Mouse (Mus musculus) embryo, embryonic 11.5 days (tissue): ENCODE results near the gene Lin9.
"Not testable (repeated sequence)": the region's sequence is repeated elsewhere in the genome, so short reads cannot be mapped to it uniquely, and the experiment has no call there.

Experiments
- DNase-seq: peaks from one replicate; pipeline ENCODE4 v3.0.0-alpha.2; 2012; ENCODE audit warnings: low read depth, low spot score

Gene Lin9

DNA sequence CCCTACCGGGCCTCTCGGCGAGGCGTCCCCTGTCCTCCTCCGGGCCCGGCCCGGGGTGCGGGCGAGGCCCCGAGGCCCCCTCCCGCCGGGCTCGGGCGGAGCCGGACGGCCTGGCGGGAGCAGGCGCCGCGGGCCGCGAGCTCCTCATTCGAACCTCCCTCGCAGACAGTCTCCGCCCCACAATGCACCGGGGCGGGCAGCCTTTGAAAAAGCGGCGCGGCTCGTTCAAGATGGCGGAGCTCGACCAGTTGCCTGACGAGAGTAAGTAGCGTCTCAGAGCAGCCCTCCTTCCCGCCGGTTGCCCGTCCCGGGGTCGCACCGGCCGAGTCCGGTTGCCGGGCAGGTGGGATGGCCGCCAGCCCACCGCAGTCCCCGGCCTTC is at the start of gene Lin9:
Gene Lin9, plus strand, starts transcription at position 14 of the 381 bp plus-strand sequence.
- peak; percentile 90 for DNase-seq

DNA sequence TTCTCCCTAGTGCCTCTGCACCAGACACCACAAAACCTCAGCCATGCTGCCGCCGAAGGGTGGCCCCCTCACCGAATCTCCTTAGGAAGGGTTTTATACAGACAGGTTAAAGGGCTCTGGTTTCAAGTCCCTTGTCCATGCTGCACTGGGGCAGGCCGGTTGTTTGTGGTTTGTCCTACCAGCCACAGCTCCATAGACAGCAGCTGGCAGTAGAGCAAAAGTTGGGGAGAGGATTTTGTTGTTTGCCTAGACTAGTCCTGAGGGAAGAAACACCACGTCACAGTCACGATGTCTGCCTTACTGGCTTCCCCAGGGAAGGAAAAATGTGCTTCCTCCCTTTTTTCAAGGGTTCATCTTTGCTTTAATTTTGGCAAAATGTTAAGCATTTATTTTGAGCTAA is 40.4 kb upstream of the Lin9 start:
- DNase-seq = no peak

DNA sequence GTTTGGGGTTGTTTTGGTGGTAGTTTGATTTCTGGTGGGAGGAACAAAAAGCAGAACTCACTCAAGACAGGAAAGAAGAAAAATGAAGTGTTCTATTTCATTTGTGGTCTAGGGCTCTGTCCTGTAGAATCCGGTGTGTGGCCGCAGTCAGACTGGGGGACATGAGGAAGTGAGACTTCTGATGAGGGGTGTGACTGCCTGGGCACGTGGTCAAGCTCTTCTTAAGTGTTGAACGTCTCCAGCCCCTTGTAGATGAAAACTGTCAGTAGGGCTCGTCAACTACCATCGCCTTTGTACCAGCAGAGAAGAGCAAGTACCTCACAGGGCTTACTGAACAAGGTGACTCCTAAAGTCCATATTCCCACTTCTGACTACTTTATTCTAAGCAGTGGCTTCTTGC is 39.1 kb upstream of the Lin9 start:
- DNase-seq = no peak

DNA sequence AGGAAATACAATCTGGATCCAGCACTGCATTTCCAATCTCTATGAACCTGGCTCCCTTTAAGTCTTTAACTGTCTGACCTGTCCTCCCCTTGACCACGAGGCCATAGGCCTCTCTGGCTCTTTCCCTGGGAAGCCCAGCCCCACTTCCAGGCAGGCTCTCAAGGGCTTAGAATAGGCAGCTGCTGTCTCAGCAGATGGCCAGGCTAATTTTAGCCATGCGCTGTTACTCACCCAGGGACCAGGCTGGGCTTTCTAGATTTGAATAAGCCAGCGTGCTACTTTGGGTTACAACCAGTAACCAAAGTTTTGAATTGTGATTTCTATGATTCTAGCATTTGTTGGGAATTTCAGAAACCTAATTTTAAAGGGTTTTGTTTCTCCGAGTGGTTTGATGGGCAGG is 36.4 kb upstream of the Lin9 start:
- DNase-seq = no peak

DNA sequence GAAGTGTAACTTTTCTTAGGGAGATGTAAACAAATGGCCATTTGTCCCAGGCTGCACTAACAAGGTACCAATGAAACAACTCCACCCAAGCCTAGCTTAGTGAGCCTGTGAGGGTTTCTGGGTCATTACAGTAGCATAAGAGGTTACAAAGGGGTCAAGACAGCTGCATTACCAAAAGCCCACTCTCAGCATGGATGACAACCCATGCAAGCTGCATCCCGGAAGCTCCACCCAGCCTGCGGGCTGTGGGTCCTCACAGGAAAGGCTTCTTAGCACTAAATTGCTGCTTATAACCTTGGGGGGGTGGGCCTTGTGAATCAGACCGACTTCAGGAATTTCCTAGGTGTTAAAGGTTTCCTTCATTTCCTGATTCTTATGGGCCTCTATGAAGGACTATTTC is 34.8 kb upstream of the Lin9 start:
- no peak for DNase-seq

DNA sequence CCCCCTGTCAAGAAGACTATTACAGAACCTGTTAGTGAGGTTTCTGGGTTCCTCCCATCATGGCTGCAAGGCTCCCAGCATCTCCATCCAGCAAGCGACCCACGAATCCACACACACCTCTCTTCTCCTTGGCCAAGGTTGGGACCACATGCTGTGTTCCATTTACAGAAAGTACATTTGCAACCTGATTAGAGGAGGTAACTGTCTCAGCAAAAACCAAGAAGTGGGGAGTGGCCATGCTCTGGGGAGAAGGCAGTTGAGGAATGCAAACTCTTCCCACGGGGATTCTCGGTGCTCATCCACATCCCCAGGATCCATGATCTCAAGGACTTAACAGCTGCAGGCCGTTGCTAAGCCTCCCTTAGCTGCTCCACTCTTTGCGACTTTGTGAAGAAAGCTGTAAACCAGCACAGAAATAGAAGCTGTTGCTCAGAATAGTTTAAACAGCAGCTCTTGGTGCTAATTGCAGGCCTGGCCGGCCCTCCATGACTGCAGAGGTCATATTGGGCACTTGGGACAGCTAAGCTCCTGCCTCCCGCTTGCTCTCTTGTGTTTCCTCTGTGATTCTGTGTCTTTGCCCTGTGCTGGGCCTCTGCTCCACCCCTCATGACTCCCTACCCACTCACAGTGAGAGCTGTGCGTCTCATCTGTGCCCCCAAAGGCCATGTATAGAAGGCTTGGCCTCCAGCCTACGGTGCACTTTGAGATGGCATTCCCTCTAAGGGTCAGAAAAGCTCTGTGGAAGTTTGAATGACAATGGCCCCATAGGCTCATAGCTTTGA is 34.0 kb upstream of the Lin9 start:
- no peak for DNase-seq

DNA sequence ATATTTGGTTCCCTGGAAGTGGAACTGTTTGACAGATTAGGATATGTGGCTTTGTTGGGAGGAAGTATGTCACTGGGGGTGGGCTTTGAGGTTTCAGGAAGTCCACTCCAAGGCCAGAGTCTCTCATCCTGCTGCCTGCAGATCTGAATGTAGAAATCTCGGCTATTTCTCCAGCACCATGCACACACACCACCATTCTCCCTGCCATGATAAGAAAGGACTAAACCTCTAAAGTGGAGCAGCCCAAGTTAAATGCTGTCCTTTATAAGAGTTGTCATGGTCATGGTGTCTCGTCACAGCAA is 33.4 kb upstream of the Lin9 start:
- no peak for DNase-seq

DNA sequence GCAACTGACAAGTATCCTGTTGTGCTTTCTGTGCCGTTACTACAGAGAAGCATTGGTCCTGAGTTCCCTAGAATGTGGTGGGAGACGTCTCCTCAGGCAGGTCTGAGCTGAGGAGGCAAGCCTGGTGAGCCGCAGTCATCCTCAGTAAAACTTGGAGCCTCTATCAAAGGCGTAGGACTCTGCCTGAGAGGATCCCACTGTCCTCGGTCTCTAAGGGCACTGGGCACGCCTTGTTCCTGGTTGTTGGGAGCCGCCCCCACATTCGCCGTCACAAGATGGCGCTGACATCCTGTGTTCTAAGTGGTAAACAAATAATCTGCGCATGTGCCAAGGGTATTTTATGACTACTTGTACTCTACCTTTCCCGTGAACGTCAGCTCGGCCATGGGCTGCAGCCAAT is 29.1 kb upstream of the Lin9 start:
- not testable (repeated sequence) for DNase-seq

DNA sequence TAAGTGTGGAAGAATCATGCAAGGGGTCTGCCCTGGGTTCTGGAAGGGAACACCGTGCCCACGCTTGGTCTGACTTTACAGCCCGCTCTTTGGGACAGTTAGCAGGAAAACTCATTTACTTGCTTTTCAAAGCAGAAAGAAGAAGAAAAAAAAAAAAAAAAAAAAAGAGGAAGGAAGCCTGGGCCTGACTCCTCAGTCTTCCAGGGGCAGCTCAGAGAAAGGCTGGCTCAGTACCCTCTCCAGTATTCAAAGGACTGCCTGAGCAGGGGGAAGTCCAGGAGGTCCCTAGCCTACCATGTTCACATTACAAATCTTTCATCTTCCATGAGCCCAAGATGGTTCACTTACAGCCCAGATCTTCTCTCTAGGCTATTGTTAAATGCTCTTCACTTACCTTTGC is 24.2 kb upstream of the Lin9 start:
- DNase-seq = no peak

DNA sequence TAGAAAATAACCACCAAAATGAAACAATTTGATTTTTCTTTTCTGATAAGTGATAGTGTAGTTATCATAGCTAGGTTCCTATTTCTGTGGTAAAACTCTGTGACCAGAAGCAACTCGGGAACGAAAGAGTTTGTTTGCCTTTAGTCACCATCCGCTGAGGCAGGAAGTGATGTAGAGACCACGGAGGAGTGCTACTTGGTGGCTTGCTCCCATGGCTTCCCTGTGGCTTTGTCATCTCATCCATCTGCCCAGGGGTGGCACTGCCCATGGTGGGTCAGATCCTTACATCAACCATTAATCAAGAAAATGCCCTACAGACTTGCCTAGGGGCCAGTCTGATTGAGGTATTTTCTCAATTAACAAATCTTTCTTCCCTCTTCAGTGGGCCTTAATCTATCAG is 18.6 kb upstream of the Lin9 start:
- no peak for DNase-seq

DNA sequence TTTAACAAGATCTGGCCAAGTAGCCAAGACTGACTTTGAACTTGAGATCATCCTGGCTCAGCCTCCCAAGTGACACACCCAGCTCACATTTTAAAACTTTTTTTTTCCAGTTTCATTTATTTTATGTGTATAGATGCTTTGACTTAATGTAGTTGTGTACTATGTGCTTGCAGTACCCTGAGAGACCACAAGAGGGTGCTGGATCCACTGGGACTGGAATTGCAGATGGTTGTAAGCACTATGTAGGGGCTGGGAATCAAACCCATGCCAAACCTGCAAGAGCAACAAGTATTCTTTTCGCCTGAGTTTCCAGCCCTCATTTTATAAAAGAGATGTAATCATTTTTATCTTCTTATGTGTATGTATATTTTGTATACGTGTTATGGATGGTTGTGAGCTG is 17.0 kb upstream of the Lin9 start:
- no peak for DNase-seq

DNA sequence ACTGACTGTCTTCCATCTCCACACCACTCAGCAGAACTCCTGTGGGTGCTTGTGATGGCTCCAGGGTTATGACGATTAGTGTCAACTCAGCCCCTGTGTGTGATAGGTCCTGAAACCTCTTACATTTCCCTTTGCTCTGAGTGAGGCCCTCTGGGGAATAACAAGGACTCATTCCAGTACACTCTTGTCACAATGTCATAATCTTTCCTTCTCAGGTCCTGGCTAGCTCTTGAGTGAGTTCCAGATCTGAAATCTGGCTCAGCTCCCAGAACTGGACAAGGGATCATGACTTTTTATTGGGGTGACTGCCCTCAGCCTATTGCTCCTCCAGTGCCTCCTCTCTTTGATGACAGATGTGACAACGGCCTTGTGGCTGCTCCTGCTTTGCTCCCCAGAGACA is 14.8 kb upstream of the Lin9 start:
- no peak for DNase-seq

DNA sequence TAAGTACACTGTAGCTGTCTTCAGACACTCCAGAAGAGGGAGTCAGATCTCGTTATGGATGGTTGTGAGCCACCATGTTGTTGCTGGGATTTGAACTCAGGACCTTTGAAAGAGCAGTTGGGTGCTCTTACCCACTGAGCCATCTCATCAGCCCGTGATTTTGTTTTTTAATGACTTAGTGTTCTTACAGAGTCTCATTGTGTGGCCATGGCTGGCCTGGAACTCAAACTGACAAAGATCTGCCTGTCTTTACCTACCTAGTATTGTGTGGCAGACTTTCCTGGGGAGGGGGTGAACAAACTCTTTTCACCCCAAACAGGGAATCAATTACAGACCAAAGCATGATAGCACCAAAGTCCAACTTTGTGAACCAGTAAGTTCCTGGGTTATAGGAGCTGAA is 3.2 kb upstream of the Lin9 start:
- DNase-seq = not testable (repeated sequence)

DNA sequence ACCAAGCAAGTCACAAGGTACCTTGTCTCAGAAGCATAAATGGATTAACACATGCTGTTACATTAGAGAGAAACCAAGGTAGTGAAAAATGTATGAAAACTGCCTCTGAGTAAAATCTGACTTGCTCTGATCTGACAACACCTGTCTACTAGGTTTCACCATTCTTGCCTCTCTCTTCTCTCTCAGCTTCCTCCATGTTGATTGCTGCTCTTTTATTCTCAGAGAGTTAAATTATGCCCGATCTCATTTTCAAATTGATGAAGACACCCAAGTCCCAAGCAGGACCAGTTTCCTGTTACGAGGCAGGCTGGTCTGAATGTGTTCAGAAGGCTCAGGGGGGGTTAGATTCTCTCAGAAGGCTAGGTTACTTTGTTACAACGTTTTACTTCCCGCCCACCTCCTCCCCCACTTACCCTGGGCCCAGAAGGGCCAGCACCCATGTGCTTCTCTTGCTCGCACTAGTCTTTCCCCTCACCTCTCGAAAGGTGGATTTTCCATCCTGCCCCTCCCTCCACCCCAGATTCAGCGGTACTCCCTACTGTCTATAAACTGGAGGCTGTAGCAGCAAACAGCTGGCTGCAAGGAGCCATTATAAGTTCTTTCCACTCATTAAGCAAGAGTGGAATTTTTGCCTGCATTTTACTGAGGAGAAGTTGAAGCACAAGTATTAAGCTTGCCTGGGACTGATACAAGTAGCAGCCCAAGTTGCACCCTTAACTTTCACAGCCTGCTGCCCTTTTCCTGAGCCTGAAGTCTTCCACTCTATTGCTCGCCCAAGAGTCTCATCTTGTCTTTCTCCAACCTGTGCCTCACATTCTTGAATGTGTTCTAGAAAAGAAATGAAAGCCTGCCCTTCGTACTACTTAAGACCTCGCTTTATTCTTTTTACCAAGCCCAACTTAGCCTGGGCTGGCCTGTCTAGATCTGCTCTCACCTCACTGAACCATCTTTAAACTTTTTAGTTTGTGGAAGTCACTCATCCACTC is 1.2 kb upstream of the Lin9 start:
- DNase-seq = no peak

DNA sequence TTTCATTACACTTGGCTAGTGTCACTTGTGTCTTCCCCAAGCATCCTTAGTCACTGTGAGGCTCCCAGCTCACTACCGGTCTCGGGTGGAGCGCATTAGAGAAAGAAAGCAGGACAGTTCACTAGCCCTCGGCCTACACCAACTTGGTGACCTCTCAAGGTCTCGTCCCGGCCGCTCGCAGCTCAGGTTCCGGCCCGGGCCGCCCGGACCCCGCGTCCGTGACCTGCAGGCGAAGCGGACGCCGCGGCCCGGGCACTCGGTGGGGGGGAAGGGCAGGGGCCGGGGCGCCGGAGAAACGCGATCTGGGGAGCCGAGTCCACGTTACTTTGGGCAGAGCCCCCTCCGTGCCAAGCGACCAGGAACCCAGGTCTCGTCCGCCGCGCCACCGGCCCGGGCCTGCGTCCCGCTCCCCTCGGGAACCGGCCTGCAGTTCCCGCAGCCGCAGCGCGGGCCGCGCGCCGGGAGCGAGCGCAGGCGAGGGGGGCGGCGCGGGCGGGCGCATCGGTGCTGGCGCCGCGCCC is 285 bp upstream of the Lin9 start:
- DNase-seq = peak; percentile 29

DNA sequence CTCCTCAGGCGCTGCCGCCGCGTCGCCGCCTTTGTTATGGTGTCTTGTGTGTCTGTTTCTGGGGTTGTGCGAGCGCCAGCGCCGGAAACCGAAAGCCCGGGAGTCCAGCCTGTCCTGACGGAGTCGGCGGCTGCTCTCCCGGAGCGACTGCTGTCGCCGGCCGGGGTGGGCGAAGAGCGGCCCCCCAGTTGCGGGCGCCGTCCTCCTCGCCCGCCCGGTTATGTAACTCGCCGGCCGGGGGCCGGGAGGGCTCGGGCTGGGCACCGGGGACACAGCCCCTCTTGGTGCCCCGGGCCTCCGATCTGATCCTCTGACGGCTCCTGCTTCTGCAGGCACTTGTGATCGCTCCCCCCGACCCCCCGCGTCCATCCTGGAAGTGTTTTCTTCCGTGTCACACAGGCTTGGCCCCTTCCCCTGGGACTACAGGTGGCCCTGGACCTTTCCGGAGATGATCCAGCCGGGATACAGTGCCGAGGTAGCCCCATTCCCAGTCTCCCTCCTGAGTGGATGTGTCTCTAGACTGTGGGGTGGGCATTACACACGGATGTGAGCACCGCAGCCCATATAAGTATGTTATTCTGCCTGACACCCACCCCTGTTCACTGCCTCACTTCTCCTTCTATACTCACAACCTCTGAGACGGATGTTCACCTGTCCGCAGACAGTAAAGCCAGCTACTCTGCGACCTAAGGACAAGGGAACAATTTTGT is 723 bp downstream of the Lin9 start:
- DNase-seq = peak; percentile 26

DNA sequence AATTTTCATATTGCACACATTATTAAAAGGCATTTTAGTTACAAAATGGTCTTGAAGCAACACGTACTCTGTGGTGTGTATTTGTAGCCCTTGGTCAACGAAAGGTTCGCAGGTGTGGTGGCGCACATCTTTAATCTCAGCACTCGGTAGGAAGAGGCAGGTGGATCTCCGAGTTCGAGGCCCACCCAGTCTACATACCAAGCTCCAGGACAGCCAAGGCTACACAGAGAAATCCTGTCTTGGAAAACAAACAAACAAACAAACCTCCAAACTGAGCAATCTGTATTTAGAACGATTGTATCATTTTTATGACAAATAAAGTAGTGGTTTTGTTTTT is 1.2 kb downstream of the Lin9 start:
- no peak for DNase-seq

DNA sequence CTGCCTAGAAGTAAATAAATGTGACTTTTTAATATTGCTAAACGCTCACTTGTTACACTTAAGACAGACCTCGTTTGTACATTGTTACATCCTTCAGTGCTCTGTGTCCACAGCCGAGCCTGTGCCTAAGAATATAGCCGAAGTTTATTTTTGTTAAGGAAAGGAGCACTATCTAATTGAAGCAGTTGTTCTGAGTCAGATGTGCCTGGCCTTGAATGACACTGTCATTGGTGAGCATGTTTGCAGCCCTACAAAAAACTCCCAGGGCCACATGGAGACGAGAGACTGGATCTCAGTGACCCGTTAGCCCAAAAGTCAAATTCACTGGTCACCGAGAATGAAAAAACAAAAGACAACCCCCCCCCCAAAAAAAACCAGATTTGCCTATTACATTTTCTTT is 50.3 kb downstream of the Lin9 start:
- DNase-seq = no peak

DNA sequence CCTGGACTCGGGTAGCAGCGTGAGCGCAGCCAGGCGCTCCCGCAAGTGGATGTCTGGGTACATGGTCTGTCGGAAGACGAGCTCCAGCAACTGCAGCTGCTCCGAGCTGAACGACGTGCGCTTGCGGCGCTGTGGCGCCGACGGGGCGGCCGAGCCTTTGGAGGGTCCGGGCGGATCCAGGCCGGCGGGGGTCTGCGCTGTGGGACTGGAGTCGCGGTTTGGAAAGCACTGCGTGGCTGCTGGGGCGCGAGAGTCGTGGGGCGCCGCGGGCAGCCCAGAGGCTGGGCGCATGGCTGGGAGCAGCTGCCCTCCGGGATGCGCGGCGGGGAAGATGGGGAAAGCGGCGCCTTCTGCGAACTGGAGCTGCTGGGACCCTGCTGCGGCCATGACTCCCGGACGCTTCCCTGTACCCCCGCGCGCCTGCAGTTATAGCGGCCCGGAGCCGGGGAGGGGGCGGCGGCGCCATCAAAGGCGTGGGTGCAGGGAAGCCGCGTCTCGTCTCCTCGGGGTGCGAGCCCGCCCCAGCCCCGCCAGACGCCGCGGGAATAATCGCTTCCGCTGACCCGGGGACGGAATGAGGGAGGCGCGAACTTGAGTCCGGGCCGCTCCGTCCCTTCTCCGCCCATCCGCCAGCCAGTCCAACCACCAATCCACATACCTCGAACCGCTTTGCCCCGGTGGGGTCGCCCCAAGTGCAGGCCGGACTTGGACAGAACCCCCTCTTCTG is 55.8 kb downstream of the Lin9 start, which contains the start of gene Mixl1:
Gene Mixl1, minus strand, starts transcription at position 409 of the 727 bp plus-strand sequence.
- DNase-seq = peak; percentile 17

DNA sequence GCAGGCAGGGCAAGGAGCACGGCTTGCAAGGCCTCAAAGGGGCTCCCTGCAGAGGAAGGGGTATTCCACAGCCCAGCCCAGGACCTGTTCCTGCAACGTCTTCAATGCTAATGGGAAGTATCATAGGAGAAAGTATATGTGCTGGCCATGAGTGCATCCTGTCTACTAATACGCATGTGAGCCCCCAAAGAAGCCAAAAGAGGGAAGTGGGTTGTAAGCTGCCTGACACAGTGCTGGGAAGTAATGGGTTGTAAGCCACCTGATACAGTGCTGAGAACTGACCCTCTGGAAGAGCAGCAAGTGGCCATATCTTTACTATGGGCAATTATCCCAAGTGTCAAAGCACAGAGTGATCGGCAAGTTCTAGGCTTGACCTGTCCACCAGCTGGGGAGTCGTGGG is 57.1 kb downstream of the Lin9 start:
- no peak for DNase-seq

DNA sequence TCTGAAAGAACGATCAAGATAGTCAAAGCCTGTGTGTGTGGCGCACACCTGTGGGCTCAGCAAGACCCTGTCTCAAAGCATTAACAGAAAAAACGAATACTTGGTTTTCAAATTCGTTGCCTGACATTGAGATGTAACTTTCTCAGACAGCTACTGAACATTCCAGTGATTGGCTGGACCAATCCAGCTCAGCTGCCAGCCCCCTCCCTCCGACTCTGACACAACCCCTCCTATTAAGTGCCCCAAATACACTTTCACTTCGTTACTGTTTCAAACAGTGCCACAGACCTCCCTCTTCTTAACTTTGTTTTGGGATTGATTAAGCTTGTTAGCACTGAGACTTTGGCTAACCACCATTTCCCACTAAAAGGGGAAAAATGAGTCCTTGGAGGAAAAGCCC is 62.5 kb downstream of the Lin9 start:
- DNase-seq = no peak

DNA sequence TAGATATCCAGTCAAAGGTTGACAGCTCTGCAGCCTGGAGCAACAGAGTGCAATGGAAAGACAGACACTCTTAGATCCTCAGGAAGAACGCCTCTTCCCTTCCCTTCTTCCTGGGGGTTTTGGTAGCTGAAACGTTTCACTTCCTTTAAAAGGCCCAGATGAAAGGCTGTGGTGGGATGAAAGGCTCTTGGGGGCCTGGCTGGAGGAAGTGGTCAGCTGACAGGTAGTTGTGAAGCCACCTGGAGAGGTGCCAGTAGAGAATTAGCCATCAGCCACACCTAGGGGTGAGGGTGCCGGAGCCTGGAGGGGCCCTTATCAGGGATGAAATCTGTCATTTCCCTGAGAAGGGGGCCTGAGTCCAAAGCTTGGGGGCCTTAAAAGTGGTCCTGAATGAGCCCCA is 66.4 kb downstream of the Lin9 start:
- DNase-seq = no peak
